Mouse (Mus musculus) embryonic facial prominence, embryonic 15.5 days (tissue): ENCODE measurements around the gene Usp53. TPM values are rescaled to one million over a fixed set of nuclear protein-coding genes. Genes with fewer than 3 reads are reported as not detected.
"Not testable (repeated sequence)": the region's sequence is repeated elsewhere in the genome, so short reads cannot be mapped to it uniquely, and the experiment has no call there.

Experiments
- ATAC-seq: fragments of 200-750 bp; cut with Nextera tagmentation; 2 replicates; pipeline ENCODE4 v1.8.0; 2017; ENCODE audit warnings: low read depth, moderate TSS enrichment; ENCODE audit not compliant: insufficient number of reproducible peaks, low FRiP score, low TSS enrichment
- H3K27ac ChIP-seq: fragments of 300-500 bp; sonication (generic); replicated peaks from 2 replicates; pipeline ENCODE4 v1.5.1; 2015; ENCODE audit warnings: mild to moderate bottlenecking, inconsistent platforms
- H3K27me3 ChIP-seq: fragments of 300-500 bp; sonication (generic); 2 replicates; pipeline ENCODE4 v1.6.1; 2015; ENCODE audit warnings: inconsistent platforms
- H3K36me3 ChIP-seq: fragments of 300-500 bp; sonication (generic); 2 replicates; pipeline ENCODE4 v1.6.1; 2015; ENCODE audit warnings: mild to moderate bottlenecking, inconsistent platforms
- H3K4me1 ChIP-seq: fragments of 300-500 bp; sonication (generic); 2 replicates; pipeline ENCODE4 v1.6.1; 2015; ENCODE audit warnings: inconsistent platforms
- H3K4me2 ChIP-seq: fragments of 300-500 bp; sonication (generic); replicated peaks from 2 replicates; pipeline ENCODE4 v1.6.1; 2015; ENCODE audit warnings: mild to moderate bottlenecking, inconsistent platforms
- H3K4me3 ChIP-seq: fragments of 300-500 bp; sonication (generic); replicated peaks from 2 replicates; pipeline ENCODE4 v1.5.1; 2015; ENCODE audit warnings: mild to moderate bottlenecking, inconsistent platforms
- H3K9ac ChIP-seq: fragments of 300-500 bp; sonication (generic); 2 replicates; pipeline ENCODE4 v1.6.1; 2015; ENCODE audit warnings: inconsistent platforms
- H3K9me3 ChIP-seq: fragments of 300-500 bp; sonication (generic); replicated peaks from 2 replicates; pipeline ENCODE4 v1.6.1; 2016; ENCODE audit warnings: inconsistent platforms
- WGBS: fragments of 180-500 bp; shearing (Covaris S2); methylation state at CpG from one replicate; pipeline ENCODE4 v1.1.7; 2015; 5-methylcytosine and 5-hydroxymethylcytosine counted together
- polyA plus RNA-seq: library from polyadenylated mRNA; unstranded; fragments of >200 nt; fragmentation: Nextera tagmentation; extraction: Ambion mirVana; gene quantifications from 2 replicates; pipeline ENCODE4 v1.2.1, GENCODE M21; 2015

The Usp53 gene
- polyA plus RNA-seq, 1 experiment from 2014 or later, result 7.8 TPM

DNA sequence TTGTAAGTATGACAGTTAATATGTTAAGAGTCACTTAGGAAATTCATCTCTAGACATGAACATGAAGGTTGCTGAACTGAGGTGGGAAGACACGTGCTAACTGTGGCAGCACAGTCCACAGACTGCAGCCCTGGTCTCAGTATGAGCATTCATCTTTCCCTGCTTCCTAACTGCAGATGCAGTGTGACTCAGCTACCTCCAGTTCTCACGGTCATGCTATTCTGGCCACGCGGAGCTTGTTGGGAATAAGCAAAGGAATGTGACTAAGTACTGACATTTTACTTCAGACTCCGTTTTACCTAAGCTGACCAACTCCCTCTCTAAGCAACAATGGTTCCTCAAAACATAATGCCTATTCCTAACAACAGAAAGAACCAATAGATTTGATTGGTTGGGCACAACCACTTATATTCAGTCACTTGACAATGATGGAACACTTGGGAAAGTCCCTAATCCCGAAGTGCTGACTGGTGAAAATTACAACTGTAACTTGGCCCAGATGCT, 40.9 kb downstream of the Usp53 start:
- Histone ChIP-seq H3K9me3 (no peaks in the 10 kb centered on the region), H3K27me3 (no peaks in the 10 kb centered on the region), H3K4me1 (no peaks in the 10 kb centered on the region), H3K9ac (no peak overlapping the region), H3K36me3 (0 out of 2 replicates have a peak, but pooled peaks cover 2% of the 10 kb centered on the region), H3K27ac (no peak overlapping the region), H3K4me3 (no peak overlapping the region), H3K4me2 (no peak overlapping the region)
- WGBS, result 82% methylated on average over 6 of the region's 6 CpGs
- ATAC-seq, result no peak

DNA sequence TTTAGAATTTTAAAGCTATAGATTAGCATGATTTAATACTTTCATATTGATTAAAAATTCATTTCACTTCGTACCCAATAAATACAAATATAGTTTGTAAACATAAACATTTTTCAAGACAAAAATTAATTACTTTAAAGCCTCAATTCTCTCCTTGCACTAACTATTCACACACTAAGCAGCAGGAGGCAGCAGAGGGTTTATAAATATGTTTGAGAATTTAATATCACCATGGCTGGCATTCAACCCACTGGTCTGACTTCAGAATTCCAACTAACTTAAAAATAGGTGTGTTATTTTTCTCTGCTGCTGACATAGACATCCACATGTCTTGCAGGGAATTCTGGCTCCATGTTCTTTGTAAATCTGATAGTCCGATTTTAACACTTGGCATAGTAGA, 45.1 kb downstream of the Usp53 start:
- 75% methylated on average over 2 of the region's 2 CpGs for WGBS
- ATAC-seq, result no peak

DNA sequence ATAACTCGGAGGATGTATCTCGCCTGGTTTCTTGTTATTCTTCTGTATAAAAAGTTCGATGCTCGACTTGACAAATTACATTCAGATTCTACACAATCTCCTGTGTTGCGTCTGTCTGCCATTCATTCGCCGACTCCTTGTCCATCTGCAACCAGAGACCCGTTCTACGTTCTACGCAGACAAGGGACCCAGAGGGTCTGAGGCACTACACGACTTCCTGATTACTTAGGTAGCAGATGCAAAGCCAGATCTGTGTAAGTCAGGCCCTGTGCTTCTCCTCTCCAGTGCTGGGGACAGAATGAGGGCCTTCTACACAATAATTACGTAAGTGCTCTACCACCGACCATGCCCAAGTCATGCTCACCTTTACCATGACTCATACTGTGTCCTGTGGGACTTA, 47.1 kb downstream of the Usp53 start:
- not testable (repeated sequence) for H3K36me3 ChIP-seq, H3K9me3 ChIP-seq, H3K27me3 ChIP-seq, H3K9ac ChIP-seq, H3K4me1 ChIP-seq, H3K4me2 ChIP-seq, H3K27ac ChIP-seq, ATAC-seq, H3K4me3 ChIP-seq
- 75% methylated on average over 13 of the region's 13 CpGs for WGBS

More for the DNA sequence above, 45.1 kb downstream of the Usp53 start:
- Histone ChIP-seq H3K9me3 (no peaks in the 10 kb centered on the region), H3K4me1 (no peaks in the 10 kb centered on the region), H3K36me3 (peaks cover 2% of the 10 kb centered on the region; the same call in 1 of the 2 replicates), H3K4me3 (no peak overlapping the region), H3K9ac (no peak overlapping the region), H3K4me2 (no peak overlapping the region), H3K27ac (no peak overlapping the region), H3K27me3 (no peaks in the 10 kb centered on the region)

DNA sequence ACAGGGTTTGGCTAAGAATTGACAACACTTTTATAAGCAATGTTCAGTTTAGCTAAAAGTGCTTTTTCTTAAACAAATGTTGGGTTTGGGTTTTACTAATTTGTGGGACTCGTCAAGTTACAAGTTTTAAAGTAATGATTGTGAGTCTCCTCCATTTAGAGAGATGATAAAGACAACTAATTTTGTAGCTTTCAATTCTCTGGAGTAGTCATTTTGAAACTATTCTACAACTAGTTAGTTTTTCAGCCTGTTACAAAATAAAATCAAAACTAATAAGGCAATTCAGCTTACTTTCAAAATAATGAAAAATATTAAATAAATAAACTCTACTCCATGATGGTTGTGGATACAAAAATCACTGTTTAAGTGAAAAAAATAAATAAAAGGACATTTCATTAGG, 51.8 kb downstream of the Usp53 start:
- Histone ChIP-seq H3K9ac (no peak overlapping the region), H3K4me3 (no peak overlapping the region), H3K36me3 (peaks cover 12% of the 10 kb centered on the region; the same call in 1 of the 2 replicates), H3K4me1 (no peaks in the 10 kb centered on the region), H3K27me3 (no peaks in the 10 kb centered on the region), H3K4me2 (no peak overlapping the region), H3K27ac (no peak overlapping the region), H3K9me3 (no peaks in the 10 kb centered on the region)
- WGBS, result 92% methylated on average over 1 of the region's 1 CpGs
- ATAC-seq, result no peak

DNA sequence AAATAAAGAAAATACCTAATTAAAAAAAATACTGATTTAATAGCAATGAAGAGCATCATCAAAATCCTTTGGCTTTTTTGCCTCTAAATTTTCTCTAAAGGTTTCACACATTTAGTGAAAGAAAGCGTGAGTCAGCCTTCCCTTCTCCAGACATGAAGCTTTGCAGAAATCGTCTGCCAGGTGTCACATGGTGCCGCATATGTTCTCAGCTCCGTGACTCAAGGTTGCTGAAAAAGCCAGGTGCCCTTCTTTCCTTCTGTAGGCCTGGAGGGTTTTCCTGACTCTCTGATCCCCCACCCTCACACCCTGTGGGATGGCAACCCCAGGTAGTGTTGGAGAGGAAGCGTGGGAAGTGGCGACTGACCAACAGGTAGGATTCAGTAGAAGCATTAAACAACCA, 54.6 kb downstream of the Usp53 start:
- WGBS, result 88% methylated on average over 6 of the region's 6 CpGs

DNA sequence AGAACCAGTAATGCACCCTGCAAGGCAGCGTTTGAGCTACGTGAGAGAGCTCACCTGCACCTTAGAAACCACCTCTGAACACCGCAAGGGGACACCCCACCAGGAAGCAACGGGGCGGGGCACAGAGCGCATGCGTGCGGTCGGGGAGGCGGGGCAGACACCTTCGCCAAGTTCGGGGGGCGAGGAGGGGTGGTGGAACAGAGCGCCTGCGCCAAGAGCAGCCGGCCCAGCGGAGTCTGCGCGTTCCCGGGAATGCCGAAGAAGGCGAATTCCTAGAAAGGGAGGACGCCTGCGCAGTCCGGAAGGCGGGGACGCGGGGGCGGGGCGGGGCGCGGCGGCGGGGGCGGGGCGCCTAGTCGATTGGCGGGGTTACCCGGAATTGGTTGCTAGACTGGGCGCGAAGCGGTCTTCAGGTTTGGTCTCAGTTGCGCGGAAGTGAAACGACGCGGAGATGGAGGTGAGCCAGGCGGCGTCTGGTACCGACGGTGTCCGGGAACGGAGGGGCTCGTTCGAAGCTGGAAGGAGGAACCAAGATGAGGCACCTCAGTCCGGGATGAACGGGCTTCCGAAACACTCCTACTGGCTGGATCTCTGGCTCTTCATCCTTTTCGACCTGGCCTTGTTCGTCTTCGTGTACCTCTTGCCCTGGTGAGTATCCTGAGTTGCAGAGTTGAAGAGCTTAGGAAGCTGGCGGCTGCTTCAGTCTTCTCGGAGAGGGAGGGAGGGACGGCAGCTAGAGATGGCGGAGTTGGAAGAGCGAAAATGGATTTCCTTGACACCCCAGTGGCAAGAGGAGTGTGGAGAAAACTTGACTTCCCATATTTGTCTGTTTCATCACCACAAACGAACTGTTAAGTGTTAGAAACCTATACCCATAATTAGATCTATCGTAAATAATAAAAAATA, 60.0 kb downstream of the Usp53 start, which contains the start of gene 1810037I17Rik:
Gene 1810037I17Rik (plus strand): TSS at position 195 of the 906 bp plus-strand sequence.
- peak within 1 kb of the TSS; percentile 88 for H3K27ac ChIP-seq
- no peaks in the 10 kb centered on the region for H3K9me3 ChIP-seq
- peak within 1 kb of the TSS; percentile 60 for H3K9ac ChIP-seq
- under 1% methylated on average over 68 of the region's 68 CpGs for WGBS
- ATAC-seq, result peak; percentile 99
- H3K27me3 ChIP-seq, result no peaks in the 10 kb centered on the region
- H3K4me1 ChIP-seq, result peaks cover 6% of the 10 kb centered on the region; the same call in 1 of the 2 replicates
- H3K4me2 ChIP-seq, result peak within 1 kb of the TSS; percentile 54
- peak within 1 kb of the TSS; percentile 61 for H3K4me3 ChIP-seq
- 0 out of 2 replicates have a peak, but pooled peaks cover 5% of the 10 kb centered on the region for H3K36me3 ChIP-seq

More for the DNA sequence above, 54.6 kb downstream of the Usp53 start:
- ATAC-seq, result no peak
- Histone ChIP-seq H3K4me1 (peaks cover 6% of the 10 kb centered on the region; the same call in 1 of the 2 replicates), H3K4me2 (no peak overlapping the region), H3K27me3 (no peaks in the 10 kb centered on the region), H3K9ac (no peak overlapping the region), H3K27ac (no peak overlapping the region), H3K36me3 (peaks cover 16% of the 10 kb centered on the region; the same call in 1 of the 2 replicates), H3K9me3 (no peaks in the 10 kb centered on the region), H3K4me3 (no peak overlapping the region)

DNA sequence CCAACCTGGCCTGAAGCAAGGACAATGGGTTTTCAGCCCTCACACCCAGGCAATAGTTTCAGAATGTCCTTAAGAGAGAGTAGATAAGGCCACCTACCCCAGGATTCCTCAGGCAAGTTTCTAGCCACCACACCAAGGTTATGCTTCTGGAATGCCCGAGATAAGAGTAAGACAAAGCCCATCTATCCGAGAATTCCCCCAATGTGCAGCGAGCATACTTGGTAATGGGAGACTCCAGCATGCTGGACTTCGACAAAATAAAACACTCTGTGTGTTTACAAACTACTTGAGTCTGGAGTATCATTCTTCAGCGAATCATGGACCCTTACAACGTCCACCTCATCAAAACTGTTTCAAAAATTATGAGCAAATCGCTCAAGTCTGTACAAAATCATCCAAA, 61.2 kb downstream of the Usp53 start:
- Histone ChIP-seq H3K4me3 (peak overlapping the region; percentile 61), H3K36me3 (0 out of 2 replicates have a peak, but pooled peaks cover 5% of the 10 kb centered on the region), H3K4me2 (peak overlapping the region; percentile 54), H3K4me1 (peaks cover 6% of the 10 kb centered on the region; the same call in 1 of the 2 replicates), H3K9ac (no peak overlapping the region), H3K27me3 (no peaks in the 10 kb centered on the region), H3K9me3 (no peaks in the 10 kb centered on the region), H3K27ac (peak overlapping the region; percentile 88)
- WGBS, result 69% methylated on average over 7 of the region's 7 CpGs
- ATAC-seq, result no peak

DNA sequence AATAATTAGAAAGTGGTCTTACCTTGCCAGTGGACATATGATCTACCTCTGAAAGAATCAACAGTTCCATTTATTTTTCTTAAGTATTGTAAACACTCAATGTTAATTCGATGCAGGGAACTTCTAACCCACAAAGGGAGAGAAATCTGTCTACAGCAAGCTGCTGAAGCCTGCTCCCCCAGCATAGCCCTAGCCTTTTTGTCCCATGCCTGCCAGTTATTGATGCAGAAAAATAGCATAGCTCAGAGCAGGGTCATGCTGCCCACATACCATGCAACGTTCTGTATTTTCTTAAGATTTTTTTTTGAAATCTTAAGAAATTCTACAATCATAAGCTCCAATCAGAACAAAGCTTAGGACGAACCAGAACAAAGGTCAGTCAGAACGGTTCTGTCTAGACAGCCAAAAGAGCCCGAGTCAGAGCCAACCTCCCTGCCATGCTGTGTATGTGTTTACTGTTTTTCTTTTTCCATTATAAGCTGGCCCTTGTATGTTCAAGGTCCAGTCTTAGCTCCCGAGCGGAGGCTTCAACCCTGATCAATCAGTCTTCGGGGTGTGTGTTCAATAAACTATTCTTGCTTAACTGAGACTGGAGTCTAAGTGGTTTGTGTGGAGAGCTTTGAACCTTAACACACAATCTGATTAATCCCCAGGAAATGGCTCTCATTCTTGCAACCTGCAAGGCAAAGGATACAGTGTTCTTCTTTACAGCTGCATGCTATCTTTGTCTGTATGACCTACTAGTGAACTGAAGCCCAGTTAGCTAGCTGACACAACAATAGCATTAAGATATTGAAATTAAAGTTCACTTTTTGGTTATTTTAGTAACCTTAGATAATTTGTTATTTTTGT, 62.4 kb downstream of the Usp53 start:
- Histone ChIP-seq H3K9me3 (no peaks in the 10 kb centered on the region), H3K27ac (0 out of 2 replicates have a peak overlapping the region, but pooled peaks have one; percentile 8), H3K4me1 (peaks cover 6% of the 10 kb centered on the region; the same call in 1 of the 2 replicates), H3K4me2 (no peak overlapping the region), H3K27me3 (no peaks in the 10 kb centered on the region), H3K4me3 (no peak overlapping the region), H3K9ac (no peak overlapping the region), H3K36me3 (0 out of 2 replicates have a peak, but pooled peaks cover 5% of the 10 kb centered on the region)
- WGBS, result 69% methylated on average over 8 of the region's 8 CpGs
- no peak for ATAC-seq

DNA sequence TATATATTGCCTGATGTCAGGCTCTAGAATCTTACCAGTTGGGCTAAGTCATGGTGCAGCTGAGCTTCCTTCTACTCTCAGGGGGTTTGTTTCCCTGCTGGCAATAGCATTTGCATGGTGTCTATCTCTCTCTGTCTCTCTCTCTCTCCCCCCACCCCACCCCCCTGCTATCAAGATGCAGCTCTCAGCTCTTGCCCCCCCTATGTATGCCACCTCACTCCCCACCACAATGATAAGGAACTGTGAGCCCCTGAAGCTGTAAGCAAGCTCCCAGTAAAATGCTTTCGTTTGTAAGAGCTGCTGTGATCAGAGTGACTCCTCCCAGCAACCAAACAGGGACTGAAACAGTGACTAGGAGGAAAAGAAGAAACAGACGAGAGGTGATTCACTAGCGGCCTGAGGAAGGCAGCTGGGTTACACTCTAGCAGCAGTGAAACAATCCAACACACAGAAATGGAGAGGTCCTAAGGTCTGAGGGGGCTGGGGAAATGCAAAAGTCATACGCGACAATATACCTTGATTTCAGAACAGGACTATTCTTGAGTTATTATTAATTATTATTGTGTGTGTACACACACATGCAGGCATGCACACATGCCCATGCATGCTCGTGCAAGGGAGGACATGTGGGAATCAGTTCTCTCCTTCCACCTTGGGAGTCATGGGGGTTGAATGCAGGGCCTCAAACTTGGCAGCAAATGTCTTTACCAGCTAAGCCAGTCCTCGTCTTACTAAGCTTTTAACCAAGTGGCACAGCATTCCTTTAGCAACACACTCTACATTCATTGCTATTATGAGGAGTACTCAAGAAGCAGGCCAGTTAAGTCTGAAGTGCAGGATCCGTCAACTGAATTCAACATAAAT, 63.5 kb downstream of the Usp53 start:
- H3K4me2 ChIP-seq, result no peak overlapping the region
- H3K4me1 ChIP-seq, result no peaks in the 10 kb centered on the region
- ATAC-seq, result no peak
- H3K4me3 ChIP-seq, result no peak overlapping the region
- H3K9ac ChIP-seq, result no peak overlapping the region
- peak overlapping the region; percentile 65 for H3K27ac ChIP-seq
- WGBS, result 44% methylated on average over 8 of the region's 8 CpGs
- H3K36me3 ChIP-seq, result no peaks in the 10 kb centered on the region
- no peaks in the 10 kb centered on the region for H3K9me3 ChIP-seq
- H3K27me3 ChIP-seq, result no peaks in the 10 kb centered on the region

DNA sequence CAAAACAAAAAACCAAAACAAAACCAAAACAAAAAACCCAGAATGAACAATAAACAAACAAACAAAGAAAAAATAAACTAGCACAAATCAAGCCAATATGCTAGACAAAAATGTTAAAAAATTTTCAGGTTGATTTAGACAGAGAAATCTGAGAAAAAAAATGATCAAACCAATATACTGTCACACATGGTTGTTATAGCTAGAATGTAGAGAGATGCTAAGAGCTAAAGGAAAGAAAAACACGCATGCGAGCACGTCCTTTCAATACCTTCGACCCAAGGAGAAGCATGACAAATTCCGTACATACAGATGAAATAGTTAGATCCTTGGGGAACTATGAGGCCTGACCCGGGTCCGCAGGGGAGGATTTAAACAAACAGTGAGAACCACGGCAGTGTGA, 65.0 kb downstream of the Usp53 start, which contains the start of gene Gm10959:
Gene Gm10959 (minus strand): TSS at position 101 of the 400 bp plus-strand sequence.
- WGBS, result 76% methylated on average over 8 of the region's 8 CpGs
- ATAC-seq, result no peak
- H3K4me3 ChIP-seq, result no peak within 1 kb of the TSS
- H3K36me3 ChIP-seq, result no peaks in the 10 kb centered on the region
- no peaks in the 10 kb centered on the region for H3K9me3 ChIP-seq
- H3K9ac ChIP-seq, result no peak within 1 kb of the TSS
- H3K27ac ChIP-seq, result 0 out of 2 replicates have a peak within 1 kb of the TSS, but pooled peaks have one; percentile 65
- no peaks in the 10 kb centered on the region for H3K27me3 ChIP-seq
- H3K4me1 ChIP-seq, result no peaks in the 10 kb centered on the region
- H3K4me2 ChIP-seq, result no peak within 1 kb of the TSS
